Mouse (Mus musculus): Measurements from ENCODE around the gene Rhbdd3. TPM values are rescaled to one million over a fixed set of nuclear protein-coding genes. Genes with fewer than 3 reads are reported as not detected.

Rhbdd3 gene
- total and polyA plus RNA-seq, 3 experiments = 35.9 to 55.7 TPM; not detected in 1

- TF ChIP-seq JUND (IDR thresholded peaks at IDR 0.05; ENCODE audit: low read depth, low read length) = no peak
- TF ChIP-seq POLR2AphosphoS2 (IDR thresholded peaks at IDR 0.05; ENCODE audit: low read length) = peak; percentile 97
- TF ChIP-seq TAL1 (IDR thresholded peaks at IDR 0.05; ENCODE audit: low read length) = peak; percentile 35
- TF ChIP-seq TCF12 (IDR thresholded peaks at IDR 0.05; ENCODE audit: low read depth, low read length) = 0 out of 2 replicates have a peak, but pooled peaks have one; percentile 4
- TF ChIP-seq USF1 (IDR thresholded peaks at IDR 0.05; ENCODE audit: low read depth, low read length) = no peak
- no peak for TF ChIP-seq HCFC1 (IDR thresholded peaks at IDR 0.05; ENCODE audit: low read depth, low read length)
- no peak for TF ChIP-seq UBTF (IDR thresholded peaks at IDR 0.05; ENCODE audit: borderline replicate concordance, insufficient read depth, low read depth, low read length)
- TF ChIP-seq SMC3 (IDR thresholded peaks at IDR 0.05; ENCODE audit: low read depth, low read length) = 0 out of 2 replicates have a peak, but pooled peaks have one; percentile 1
- 0 out of 2 replicates have a peak, but pooled peaks have one; percentile 5 for TF ChIP-seq MYB (IDR thresholded peaks at IDR 0.05; ENCODE audit: low read depth, low read length)
- no peak; the same call in 1 of the 2 replicates for TF ChIP-seq RCOR1 (IDR thresholded peaks at IDR 0.05; ENCODE audit: low read depth, low read length)
- no peak for TF ChIP-seq ZC3H11A (IDR thresholded peaks at IDR 0.05; ENCODE audit: low read depth, low read length)
- TF ChIP-seq GATA1 (IDR thresholded peaks at IDR 0.05; ENCODE audit: low read depth, low read length) = peak; percentile 80
- no peak for TF ChIP-seq ELF1 (IDR thresholded peaks at IDR 0.05; ENCODE audit: low read depth, low read length)
- no peak for TF ChIP-seq MEF2A (IDR thresholded peaks at IDR 0.05; ENCODE audit: extremely low read depth, insufficient replicate concordance, low read depth, low read length, poor library complexity, severe bottlenecking)
- TF ChIP-seq EP300 (IDR thresholded peaks at IDR 0.05; ENCODE audit: low read depth in 1 of 2, low read length in 2 of 2) = peak in 1 of 2 experiments; percentile 44; a peak in 2 of 4 replicates
- TF ChIP-seq TBP (IDR thresholded peaks at IDR 0.05; ENCODE audit: low read depth, low read length) = no peak
- TF ChIP-seq ZMIZ1 (IDR thresholded peaks at IDR 0.05; ENCODE audit: low read depth, low read length) = peak; percentile 58; the same call in 1 of the 2 replicates
- TF ChIP-seq ZNF384 (IDR thresholded peaks at IDR 0.05; ENCODE audit: low read depth, low read length) = no peak
- peak in 1 of 2 experiments; percentile 44; a peak in 2 of 4 replicates for TF ChIP-seq POLR2A (IDR thresholded peaks at IDR 0.05; ENCODE audit: control insufficient read depth in 1 of 2, insufficient read depth in 1 of 2, low read depth in 1 of 2, low read length in 2 of 2, poor library complexity in 1 of 2)
- TF ChIP-seq MAX (IDR thresholded peaks at IDR 0.05; ENCODE audit: low read length) = no peak
- no peak overlapping the region for H3K4me3 ChIP-seq (ENCODE audit: control insufficient read depth in 1 of 2, insufficient read depth in 1 of 2, low read depth in 2 of 2, low read length in 2 of 2)
- no peak overlapping the region for H3K9ac ChIP-seq (ENCODE audit: control insufficient read depth, low read depth, low read length, poor library complexity, severe bottlenecking)
- H3K27ac ChIP-seq (ENCODE audit: control insufficient read depth, low read depth, low read length) = peak overlapping the region; percentile 32
- H3K4me1 ChIP-seq (ENCODE audit: control insufficient read depth in 1 of 2, insufficient read depth in 2 of 2, low read length in 2 of 2) = peaks cover 6 to 30% of the 10 kb centered on the region in 2 experiments
- H3K27me3 ChIP-seq (ENCODE audit: control insufficient read depth in 1 of 2, insufficient read depth in 2 of 2, low read length in 2 of 2) = no peaks in the 10 kb centered on the region
- H3K79me2 ChIP-seq (ENCODE audit: control insufficient read depth, insufficient read depth, low read length, poor library complexity) = peaks cover 8% of the 10 kb centered on the region
- H3K36me3 ChIP-seq (ENCODE audit: control insufficient read depth in 1 of 2, insufficient read depth in 2 of 2, low read length in 2 of 2) = peaks cover 21 to 30% of the 10 kb centered on the region in 2 experiments
- H3K9me3 ChIP-seq (replicated peaks; ENCODE audit: insufficient read depth, low read length) = no peaks in the 10 kb centered on the region
- peak; percentile 73 for DNase-seq (ENCODE audit: low read depth, low spot score)
These were observed 30.4 kb upstream of the Rhbdd3 start for GRCm38 (mm10) chr11:5068126-5068971.
